Mouse (Mus musculus): ENCODE measurements at regions not wholly inside any gene's neighbourhood (a gene's known extent, or its start where the extent isn't known, plus 50 kb on each side); places are given as distances from the start of the nearest gene placed in this dataset.

DNA sequence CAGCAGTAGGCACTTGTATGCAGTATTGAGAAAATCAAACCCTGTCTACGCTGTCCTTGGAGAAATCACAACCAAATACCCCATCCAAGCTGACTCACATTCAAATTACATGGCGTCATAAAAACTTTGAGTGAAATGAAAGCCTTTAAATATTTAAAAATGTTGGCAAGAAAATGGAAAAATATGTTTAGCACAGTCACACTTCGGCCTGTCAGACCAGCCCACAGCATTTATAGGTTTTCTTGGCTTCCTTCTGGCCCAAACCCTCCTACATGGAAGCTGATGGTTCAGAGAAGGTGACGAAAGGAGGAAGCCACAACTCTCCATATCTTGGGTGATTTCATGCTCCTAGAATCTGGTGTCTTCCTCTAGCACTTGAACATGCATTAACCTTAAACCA, 240.9 kb upstream of the Gm5148 start:
- Histone ChIP-seq H3K4me3 (replicated peaks) (no peak overlapping the region), H3K27ac (replicated peaks) (no peak overlapping the region), H3K27me3 (no peaks in the 10 kb centered on the region), H3K9ac (no peak overlapping the region), H3K4me1 (peaks cover 4% of the 10 kb centered on the region; the same call in 1 of the 2 replicates), H3K36me3 (no peaks in the 10 kb centered on the region), H3K9me3 (replicated peaks) (no peaks in the 10 kb centered on the region), H3K4me2 (replicated peaks) (no peak overlapping the region)
- 74% methylated on average over 4 of the region's 4 CpGs for WGBS
- no peak for ATAC-seq (ENCODE audit: insufficient number of reproducible peaks, low FRiP score, low TSS enrichment, low read depth)

DNA sequence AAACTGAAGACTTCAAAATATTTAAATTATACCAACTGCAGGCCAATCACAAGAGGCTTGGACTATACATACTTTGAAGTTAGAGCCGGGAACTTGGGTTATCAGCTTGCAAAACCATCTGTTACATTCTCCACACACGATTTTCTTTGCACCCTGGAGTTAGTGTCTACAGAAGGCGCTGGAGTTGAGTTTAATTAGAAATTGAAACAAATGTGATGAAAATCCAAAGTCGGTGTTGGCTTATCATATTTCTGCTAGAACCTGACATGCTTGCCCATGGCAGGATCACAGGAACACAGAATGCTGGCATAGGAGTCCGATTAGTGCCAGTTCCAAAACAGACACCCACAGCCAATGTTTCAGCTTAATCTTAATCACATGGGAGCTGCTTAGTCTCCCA, 239.8 kb upstream of the Gm5148 start:
- no peaks in the 10 kb centered on the region for H3K27me3 ChIP-seq
- no peak overlapping the region for H3K9ac ChIP-seq
- WGBS = 67% methylated on average over 5 of the region's 5 CpGs
- H3K4me2 ChIP-seq (replicated peaks) = no peak overlapping the region
- H3K4me1 ChIP-seq = peaks cover 4% of the 10 kb centered on the region; the same call in 1 of the 2 replicates
- H3K36me3 ChIP-seq = no peaks in the 10 kb centered on the region
- H3K27ac ChIP-seq (replicated peaks) = no peak overlapping the region
- H3K4me3 ChIP-seq (replicated peaks) = no peak overlapping the region
- no peak for ATAC-seq (ENCODE audit: insufficient number of reproducible peaks, low FRiP score, low TSS enrichment, low read depth)
- H3K9me3 ChIP-seq (replicated peaks) = no peaks in the 10 kb centered on the region

DNA sequence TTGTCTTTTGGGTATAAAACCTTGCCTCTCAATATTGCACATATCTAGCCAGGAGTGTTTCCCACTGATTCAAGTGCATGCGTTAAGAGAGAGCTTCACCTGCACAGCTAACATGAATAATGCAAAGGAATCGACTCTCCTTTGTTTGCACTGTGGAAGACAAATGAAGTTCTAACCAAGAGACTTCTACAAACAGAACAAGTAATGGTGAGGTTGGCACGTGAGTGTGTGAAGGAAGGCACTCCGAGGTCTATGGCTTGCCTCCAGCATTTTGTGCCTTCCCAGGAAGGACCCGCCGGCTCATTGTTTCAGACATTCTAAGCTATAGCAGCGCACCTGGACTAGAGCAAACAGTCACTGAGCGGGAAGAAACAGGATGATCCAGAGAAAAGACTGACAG, 238.5 kb upstream of the Gm5148 start:
- peaks cover 4% of the 10 kb centered on the region; the same call in 1 of the 2 replicates for H3K4me1 ChIP-seq
- no peak overlapping the region for H3K27ac ChIP-seq (replicated peaks)
- H3K4me2 ChIP-seq (replicated peaks) = no peak overlapping the region
- no peaks in the 10 kb centered on the region for H3K9me3 ChIP-seq (replicated peaks)
- ATAC-seq (ENCODE audit: insufficient number of reproducible peaks, low FRiP score, low TSS enrichment, low read depth) = no peak
- WGBS = 70% methylated on average over 8 of the region's 8 CpGs
- no peaks in the 10 kb centered on the region for H3K27me3 ChIP-seq
- H3K9ac ChIP-seq = no peak overlapping the region
- no peaks in the 10 kb centered on the region for H3K36me3 ChIP-seq
- H3K4me3 ChIP-seq (replicated peaks) = no peak overlapping the region

DNA sequence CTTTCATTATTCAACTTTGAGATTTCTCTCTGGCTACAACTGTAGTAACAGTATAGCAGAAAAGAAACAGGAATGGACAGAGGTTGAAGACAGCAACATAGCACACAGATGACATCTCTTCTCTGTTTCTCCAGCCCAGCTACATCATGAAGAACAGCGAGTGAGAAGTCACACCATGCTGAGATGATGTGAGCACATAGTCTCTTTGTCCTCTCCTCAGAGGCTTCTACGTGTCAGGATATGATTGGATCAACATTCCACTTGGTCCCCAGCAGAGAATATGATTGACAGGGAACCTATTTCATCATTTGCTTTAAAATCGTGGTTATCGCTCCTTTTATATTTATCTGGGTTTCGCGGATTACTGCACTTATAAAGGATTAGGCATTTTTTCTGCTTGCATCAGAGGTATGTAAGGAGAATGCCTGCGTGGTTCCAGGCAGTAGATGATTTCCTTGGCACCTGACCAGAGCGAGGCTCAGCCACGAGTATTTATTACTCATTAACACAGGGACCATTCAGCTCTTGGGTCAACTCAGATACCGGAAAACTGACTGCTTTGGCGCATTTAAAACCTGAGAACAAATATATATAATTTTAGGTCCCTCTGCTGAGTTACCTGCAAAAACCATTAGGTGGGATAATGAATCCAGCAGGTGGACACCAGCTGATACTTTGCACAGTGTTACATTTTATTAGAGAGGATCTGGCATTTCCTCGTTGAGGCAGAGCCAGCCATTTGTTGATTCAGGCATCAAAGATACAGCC, 237.9 kb upstream of the Gm5148 start:
- H3K27ac ChIP-seq (replicated peaks) = no peak overlapping the region

DNA sequence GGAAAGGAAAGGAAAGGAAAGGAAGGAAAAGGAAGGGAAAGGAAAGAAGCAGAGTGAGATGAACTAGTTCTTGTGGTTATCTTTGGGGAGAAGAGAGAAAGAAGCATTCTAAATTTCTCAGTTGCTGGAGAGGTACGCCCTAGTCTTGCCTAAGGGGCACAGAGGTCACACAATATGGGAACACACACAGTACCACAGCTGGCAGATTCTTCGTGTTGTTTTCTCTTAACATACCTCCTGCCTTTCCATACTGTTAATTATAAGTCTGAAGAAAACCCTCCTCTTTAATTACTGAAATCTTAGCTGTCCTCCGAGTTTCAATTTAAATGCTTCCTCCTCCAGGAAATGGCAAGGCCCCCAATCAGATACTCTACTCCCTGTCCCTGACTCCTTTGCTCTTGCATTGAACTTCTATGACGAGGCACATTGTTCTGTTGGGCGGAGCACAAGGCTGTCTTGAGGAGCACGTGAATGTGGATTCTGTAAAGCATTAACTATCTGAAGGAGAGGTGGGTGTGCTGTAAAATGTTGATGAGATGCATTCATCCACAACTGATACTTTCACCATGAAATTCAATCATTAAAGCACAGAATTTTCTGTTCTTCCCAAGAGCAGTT, 234.2 kb upstream of the Gm5148 start:
- Histone ChIP-seq H3K4me1 (peaks cover 4% of the 10 kb centered on the region; the same call in 1 of the 2 replicates), H3K9me3 (replicated peaks) (no peaks in the 10 kb centered on the region), H3K9ac (no peak overlapping the region), H3K27ac (replicated peaks) (no peak overlapping the region), H3K27me3 (no peaks in the 10 kb centered on the region), H3K36me3 (no peaks in the 10 kb centered on the region), H3K4me2 (replicated peaks) (no peak overlapping the region), H3K4me3 (replicated peaks) (no peak overlapping the region)
- 33% methylated on average over 6 of the region's 6 CpGs for WGBS
- peak; percentile 67; the same call in 1 of the 2 replicates for ATAC-seq (ENCODE audit: insufficient number of reproducible peaks, low FRiP score, low TSS enrichment, low read depth)

More for the DNA sequence above, 237.9 kb upstream of the Gm5148 start:
- ATAC-seq (ENCODE audit: insufficient number of reproducible peaks, low FRiP score, low TSS enrichment, low read depth) = no peak
- no peaks in the 10 kb centered on the region for H3K36me3 ChIP-seq
- no peak overlapping the region for H3K4me3 ChIP-seq (replicated peaks)
- H3K4me1 ChIP-seq = peaks cover 4% of the 10 kb centered on the region; the same call in 1 of the 2 replicates
- 56% methylated on average over 12 of the region's 12 CpGs for WGBS
- H3K27me3 ChIP-seq = no peaks in the 10 kb centered on the region
- no peak overlapping the region for H3K4me2 ChIP-seq (replicated peaks)
- no peaks in the 10 kb centered on the region for H3K9me3 ChIP-seq (replicated peaks)
- H3K9ac ChIP-seq = no peak overlapping the region

DNA sequence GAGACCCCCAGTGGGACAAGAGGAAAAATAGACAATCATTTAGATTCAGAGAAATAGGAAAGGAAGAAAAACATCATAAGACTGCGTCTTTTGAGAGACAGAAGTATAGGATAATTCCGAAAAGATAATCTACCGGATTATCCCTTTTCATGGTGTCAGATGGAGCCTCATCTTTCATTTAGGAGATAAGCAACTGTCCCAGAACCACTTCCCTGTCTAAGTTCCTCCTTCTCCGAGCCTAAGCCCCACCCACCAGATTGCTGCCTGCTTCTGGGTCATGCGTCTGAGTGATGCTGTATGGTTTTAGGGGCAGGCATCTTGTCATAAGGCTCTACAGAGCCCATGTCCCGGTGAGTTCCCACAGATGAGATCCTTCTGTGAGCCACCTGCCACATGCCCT, 232.3 kb upstream of the Gm5148 start:
- Histone ChIP-seq H3K36me3 (no peaks in the 10 kb centered on the region), H3K4me2 (replicated peaks) (no peak overlapping the region), H3K27me3 (no peaks in the 10 kb centered on the region), H3K27ac (replicated peaks) (no peak overlapping the region), H3K9me3 (replicated peaks) (no peaks in the 10 kb centered on the region), H3K4me3 (replicated peaks) (no peak overlapping the region), H3K9ac (no peak overlapping the region), H3K4me1 (no peaks in the 10 kb centered on the region)
- ATAC-seq (ENCODE audit: insufficient number of reproducible peaks, low FRiP score, low TSS enrichment, low read depth) = no peak
- 83% methylated on average over 6 of the region's 6 CpGs for WGBS

DNA sequence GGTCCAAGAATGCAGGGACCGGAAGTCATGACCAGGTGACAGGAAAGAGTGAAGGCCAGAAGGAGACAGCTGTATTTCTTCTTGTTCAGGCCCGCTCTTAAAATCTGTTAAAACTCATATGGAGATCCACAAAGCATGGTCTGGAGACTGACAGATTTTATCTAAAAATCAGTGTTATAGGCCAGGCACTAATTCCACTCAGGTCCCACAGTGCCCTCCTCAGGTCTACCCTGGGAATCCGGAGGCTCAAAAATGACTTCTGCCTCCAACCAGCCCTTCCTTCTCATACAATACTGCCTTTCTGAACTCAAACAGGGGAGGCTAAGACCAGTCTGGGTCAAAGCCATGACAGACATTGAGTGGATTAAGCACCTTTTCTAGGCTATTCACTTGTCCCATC, 228.6 kb upstream of the Gm5148 start:
- Histone ChIP-seq H3K4me2 (replicated peaks) (no peak overlapping the region), H3K9me3 (replicated peaks) (no peaks in the 10 kb centered on the region), H3K4me3 (replicated peaks) (no peak overlapping the region), H3K27ac (replicated peaks) (no peak overlapping the region), H3K36me3 (no peaks in the 10 kb centered on the region), H3K27me3 (no peaks in the 10 kb centered on the region), H3K9ac (no peak overlapping the region), H3K4me1 (no peaks in the 10 kb centered on the region)
- 58% methylated on average over 3 of the region's 3 CpGs for WGBS
- no peak for ATAC-seq (ENCODE audit: insufficient number of reproducible peaks, low FRiP score, low TSS enrichment, low read depth)

DNA sequence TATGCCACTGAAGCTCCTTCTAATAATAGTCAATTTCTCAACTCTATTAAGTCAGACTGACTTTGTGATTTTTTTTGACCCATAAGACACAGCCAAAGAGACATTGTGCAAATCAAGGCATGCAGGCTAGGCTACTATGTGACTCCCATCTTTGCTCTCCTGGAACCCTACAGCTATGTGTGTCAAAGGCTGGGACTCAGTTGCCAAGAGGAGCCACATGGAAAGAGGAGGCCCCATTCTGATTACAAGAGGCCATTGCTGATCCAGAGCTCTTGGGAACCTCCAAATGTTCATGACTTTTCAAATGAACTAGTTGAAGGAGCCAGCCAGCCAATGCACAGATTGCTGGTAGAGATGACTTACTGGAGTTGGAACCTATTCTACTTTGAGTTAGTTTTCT, 228.0 kb upstream of the Gm5148 start:
- H3K36me3 ChIP-seq = no peaks in the 10 kb centered on the region
- no peak overlapping the region for H3K4me3 ChIP-seq (replicated peaks)
- H3K27ac ChIP-seq (replicated peaks) = no peak overlapping the region
- H3K4me2 ChIP-seq (replicated peaks) = no peak overlapping the region
- H3K27me3 ChIP-seq = no peaks in the 10 kb centered on the region
- no peaks in the 10 kb centered on the region for H3K9me3 ChIP-seq (replicated peaks)
- no peaks in the 10 kb centered on the region for H3K4me1 ChIP-seq
- no peak for ATAC-seq (ENCODE audit: insufficient number of reproducible peaks, low FRiP score, low TSS enrichment, low read depth)
- H3K9ac ChIP-seq = no peak overlapping the region

DNA sequence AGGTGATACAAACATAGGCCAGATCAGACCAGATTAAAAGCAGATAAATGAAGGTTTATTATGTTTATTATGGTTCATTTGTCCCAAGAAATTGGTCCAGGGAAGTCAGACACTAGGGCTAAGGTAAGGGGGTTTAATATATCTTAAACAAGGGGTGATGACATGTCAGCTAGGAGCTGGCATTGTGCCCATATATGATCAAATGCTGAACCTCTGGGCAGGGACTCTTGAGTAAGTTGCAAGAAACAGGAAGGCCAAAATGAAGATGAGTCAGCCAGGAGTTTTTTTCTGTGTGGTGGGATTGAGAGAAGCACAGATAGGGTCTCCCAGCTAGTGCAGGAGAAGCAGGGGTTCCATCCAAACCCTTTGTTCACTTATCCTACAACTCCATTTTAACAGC, 219.4 kb upstream of the Gm5148 start:
- H3K27me3 ChIP-seq = no peaks in the 10 kb centered on the region
- H3K27ac ChIP-seq (replicated peaks) = no peak overlapping the region
- no peak for ATAC-seq (ENCODE audit: insufficient number of reproducible peaks, low FRiP score, low TSS enrichment, low read depth)
- H3K36me3 ChIP-seq = no peaks in the 10 kb centered on the region
- no peak overlapping the region for H3K9ac ChIP-seq
- no peak overlapping the region for H3K4me2 ChIP-seq (replicated peaks)
- H3K4me1 ChIP-seq = peaks cover 2% of the 10 kb centered on the region; the same call in 1 of the 2 replicates
- no peak overlapping the region for H3K4me3 ChIP-seq (replicated peaks)
- H3K9me3 ChIP-seq (replicated peaks) = no peaks in the 10 kb centered on the region

DNA sequence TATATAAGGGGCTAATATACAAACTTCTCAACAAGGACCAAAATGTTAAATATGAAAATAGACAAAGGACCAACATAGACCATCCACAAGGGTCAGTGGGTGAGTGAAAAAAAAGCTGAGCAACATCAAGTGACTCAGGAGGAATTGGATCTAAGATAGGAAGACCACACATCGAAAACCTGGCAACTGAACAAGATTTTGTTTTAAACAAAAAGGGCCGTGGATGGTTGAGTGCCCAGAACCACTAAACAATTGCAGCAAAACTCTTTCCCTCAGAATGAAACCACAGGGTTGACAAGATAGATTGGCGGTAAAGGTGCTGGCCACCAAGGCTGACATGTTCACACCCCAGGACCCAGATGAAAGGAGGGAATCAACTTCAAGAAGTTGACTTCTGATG, 215.7 kb upstream of the Gm5148 start:
- no peak overlapping the region for H3K4me3 ChIP-seq (replicated peaks)
- ATAC-seq (ENCODE audit: insufficient number of reproducible peaks, low FRiP score, low TSS enrichment, low read depth) = no peak
- H3K9me3 ChIP-seq (replicated peaks) = no peaks in the 10 kb centered on the region
- peaks cover 34% of the 10 kb centered on the region for H3K4me1 ChIP-seq
- H3K9ac ChIP-seq = no peak overlapping the region
- H3K36me3 ChIP-seq = no peaks in the 10 kb centered on the region
- no peak overlapping the region for H3K27ac ChIP-seq (replicated peaks)
- H3K27me3 ChIP-seq = no peaks in the 10 kb centered on the region
- WGBS = 81% methylated on average over 3 of the region's 3 CpGs
- no peak overlapping the region for H3K4me2 ChIP-seq (replicated peaks)

DNA sequence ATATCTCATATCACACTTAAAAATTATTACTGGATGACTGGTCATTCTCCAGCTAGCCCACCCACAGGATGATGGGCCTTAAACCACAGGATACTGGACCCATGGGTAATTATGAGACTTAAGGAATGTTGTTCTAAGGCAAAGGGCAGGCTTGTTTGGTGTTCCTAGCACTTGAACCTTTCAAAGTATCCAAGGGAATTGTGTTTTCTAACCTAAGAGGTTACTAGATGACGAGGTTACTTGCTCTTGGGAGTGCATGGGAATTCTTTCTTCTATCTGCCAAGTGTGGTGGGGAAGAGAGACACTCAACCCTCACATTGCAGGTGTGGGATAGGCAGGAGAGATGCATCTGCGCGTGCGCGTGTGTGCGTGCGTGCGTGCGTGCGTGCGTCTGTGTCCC, 214.6 kb upstream of the Gm5148 start:
- H3K27me3 ChIP-seq = no peaks in the 10 kb centered on the region
- ATAC-seq (ENCODE audit: insufficient number of reproducible peaks, low FRiP score, low TSS enrichment, low read depth) = no peak
- WGBS = 97% methylated on average over 11 of the region's 11 CpGs
- no peaks in the 10 kb centered on the region for H3K36me3 ChIP-seq
- no peaks in the 10 kb centered on the region for H3K9me3 ChIP-seq (replicated peaks)
- H3K27ac ChIP-seq (replicated peaks) = no peak overlapping the region
- no peak overlapping the region for H3K9ac ChIP-seq
- H3K4me1 ChIP-seq = peaks cover 39% of the 10 kb centered on the region
- no peak overlapping the region for H3K4me2 ChIP-seq (replicated peaks)
- no peak overlapping the region for H3K4me3 ChIP-seq (replicated peaks)

DNA sequence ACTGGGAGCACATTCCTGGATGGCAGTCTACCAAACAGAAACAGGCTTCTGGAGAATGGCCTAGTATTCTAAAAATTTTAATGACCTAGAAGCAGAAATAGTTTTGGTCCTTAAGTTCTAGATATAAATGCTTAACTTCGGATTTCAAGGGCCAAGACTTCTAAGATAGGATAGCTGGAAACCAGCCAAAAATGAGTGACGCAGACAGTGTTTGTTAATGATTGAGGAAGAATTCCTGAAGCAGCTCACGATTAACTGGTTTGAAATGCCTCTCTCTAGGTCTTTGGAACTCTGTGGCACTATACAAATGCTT, 213.9 kb upstream of the Gm5148 start:
- Histone ChIP-seq H3K9ac (no peak overlapping the region), H3K4me2 (replicated peaks) (no peak overlapping the region), H3K4me1 (peaks cover 39% of the 10 kb centered on the region), H3K36me3 (no peaks in the 10 kb centered on the region), H3K4me3 (replicated peaks) (no peak overlapping the region), H3K27ac (replicated peaks) (no peak overlapping the region), H3K9me3 (replicated peaks) (no peaks in the 10 kb centered on the region), H3K27me3 (no peaks in the 10 kb centered on the region)
- ATAC-seq (ENCODE audit: insufficient number of reproducible peaks, low FRiP score, low TSS enrichment, low read depth) = no peak
- WGBS = 19% methylated on average over 3 of the region's 3 CpGs
